Mouse (Mus musculus): ENCODE data around the gene Grtp1.

The Grtp1 gene

GRCm38 (mm10) chr8:13200301-13201012, at the start of gene Grtp1:
Gene Grtp1, minus strand, starts transcription at chr8:13200620.
- DNase-seq, result peak in 1 of 2 experiments; percentile 20

- DNase-seq, result no peak
Observed at GRCm38 (mm10) chr8:13244343-13244880, 44.0 kb upstream of the Grtp1 start.

GRCm38 (mm10) chr8:13242985-13243870, 42.8 kb upstream of the Grtp1 start:
- DNase-seq, result no peak

GRCm38 (mm10) chr8:13240691-13241090, 40.3 kb upstream of the Grtp1 start:
- DNase-seq, result no peak

- no peak for DNase-seq
Observed at GRCm38 (mm10) chr8:13240055-13240454, 39.6 kb upstream of the Grtp1 start.

GRCm38 (mm10) chr8:13234803-13235202, 34.4 kb upstream of the Grtp1 start:
- no peak for DNase-seq

- no peak for DNase-seq
Observed at GRCm38 (mm10) chr8:13230471-13230870, 30.1 kb upstream of the Grtp1 start.

- no peak for DNase-seq
Observed at GRCm38 (mm10) chr8:13229802-13230201, 29.4 kb upstream of the Grtp1 start.

GRCm38 (mm10) chr8:13228923-13229610, 28.6 kb upstream of the Grtp1 start:
- no peak for DNase-seq

- DNase-seq, result no peak
Observed at GRCm38 (mm10) chr8:13227184-13227583, 26.8 kb upstream of the Grtp1 start.

- no peak for DNase-seq
Observed at GRCm38 (mm10) chr8:13226288-13226687, 25.9 kb upstream of the Grtp1 start.

GRCm38 (mm10) chr8:13224426-13224825, 24.0 kb upstream of the Grtp1 start:
- no peak for DNase-seq

GRCm38 (mm10) chr8:13218441-13218840, 18.0 kb upstream of the Grtp1 start:
- DNase-seq, result no peak

- no peak for DNase-seq
Observed at GRCm38 (mm10) chr8:13217986-13218385, 17.6 kb upstream of the Grtp1 start.

- no peak for DNase-seq
Observed at GRCm38 (mm10) chr8:13217093-13217492, 16.7 kb upstream of the Grtp1 start.

GRCm38 (mm10) chr8:13216386-13216785, 16.0 kb upstream of the Grtp1 start:
- no peak for DNase-seq

- peak; percentile 81 to 84 for DNase-seq
Observed at GRCm38 (mm10) chr8:13213479-13214268, 13.3 kb upstream of the Grtp1 start.

GRCm38 (mm10) chr8:13209770-13210169, 9.3 kb upstream of the Grtp1 start:
- DNase-seq, result no peak

- no peak for DNase-seq
Observed at GRCm38 (mm10) chr8:13208627-13209355, 8.4 kb upstream of the Grtp1 start.

GRCm38 (mm10) chr8:13206290-13206689, 5.9 kb upstream of the Grtp1 start:
- DNase-seq, result no peak

- no peak for DNase-seq
Observed at GRCm38 (mm10) chr8:13205311-13205710, 4.9 kb upstream of the Grtp1 start.

Measured in B cell, adult 2 months (primary cell).